In the genomic region with DNA sequence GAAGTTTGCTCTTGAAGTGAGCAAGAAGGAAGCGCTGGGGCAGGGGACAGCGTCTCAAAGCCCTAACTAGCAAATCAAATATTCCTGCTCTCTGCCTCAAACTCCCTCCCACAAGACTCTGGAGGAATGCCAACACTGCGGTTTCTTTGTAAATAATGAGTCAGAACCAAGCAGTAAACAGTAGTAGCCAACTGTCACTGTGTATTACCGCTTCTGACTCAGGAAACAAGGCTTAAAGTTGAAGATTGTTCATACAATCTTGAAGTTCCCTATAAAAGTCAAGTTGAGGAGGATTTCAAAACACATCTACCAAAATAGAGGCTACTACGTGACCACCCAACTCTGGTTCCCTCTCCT, we compare ENCODE assay signal across 8 mouse cellular contexts. TPM values are rescaled to one million over a fixed set of nuclear protein-coding genes. Genes with fewer than 3 reads are reported as not detected.
A peak's percentile ranks its signal among the peaks of the same experiment; 100 is the strongest.
DNase-seq lines count a peak whose midpoint lies in the region; ATAC-seq lines count a peak whose summit lies in the region.

No protein-coding gene starts in this region.

- ATAC-seq in common myeloid progenitor, adult 5-6 weeks (replicated peaks; ENCODE audit: low read depth, poor library complexity, severe bottlenecking): peak; percentile 51
- ATAC-seq in megakaryocyte, adult 5-6 weeks (ENCODE audit: poor library complexity, severe bottlenecking): peak; percentile 59

- DNase-seq in layer of hippocampus, adult 11-12 months (ENCODE audit: low spot score): peak; percentile 64
- no peak for DNase-seq in layer of hippocampus, adult 9-10 months (ENCODE audit: low spot score)
- peak; percentile 88 for DNase-seq in MN1 (ENCODE audit: low spot score)
- peak; percentile 89 for DNase-seq in kidney, postnatal 10 days
- no peak for DNase-seq in cerebellum, adult 9-10 months
- no peak for DNase-seq in gastrocnemius, adult 8-10 months (ENCODE audit: low spot score in 2 of 2)

RNA-seq across cellular contexts. Expression of gene Fkbp1a, which starts 5.7 kb away (rescaled TPM):
- total RNA-seq in common myeloid progenitor, adult 5-6 weeks (2017): 31.1 and 35.6 TPM in 2 replicates
- 102 and 103 TPM in 2 replicates for total RNA-seq in megakaryocyte, adult 5-6 weeks (2015)
- total RNA-seq in megakaryocyte, adult 5-6 weeks (2017): 20.9 and 23.9 TPM in 2 replicates
- total RNA-seq in gastrocnemius, adult 8-10 months (2022): 100 to 1,000 TPM; 185 to 209 (median 194) TPM

RNA-seq across cellular contexts. Expression of gene Sdcbp2, which starts 35.8 kb away (rescaled TPM):
- total RNA-seq in common myeloid progenitor, adult 5-6 weeks (2017): not detected in 2 replicates
- total RNA-seq in megakaryocyte, adult 5-6 weeks (2015): 0.82 TPM in 1 of 2 replicates, not detected in the other
- total RNA-seq in megakaryocyte, adult 5-6 weeks (2017): not detected in 2 replicates
- total RNA-seq in gastrocnemius, adult 8-10 months (2022): 1 to 10 TPM in 2 of 4 experiments, under 1 TPM in 2; 0.17 to 1.1 (median 0.82) TPM

RNA-seq across cellular contexts. Expression of gene Nsfl1c, which starts 42.6 kb away (rescaled TPM):
- 111 and 129 TPM in 2 replicates for total RNA-seq in common myeloid progenitor, adult 5-6 weeks (2017)
- total RNA-seq in megakaryocyte, adult 5-6 weeks (2015): 25.0 and 26.9 TPM in 2 replicates
- total RNA-seq in megakaryocyte, adult 5-6 weeks (2017): 61.6 and 70.7 TPM in 2 replicates
- total RNA-seq in gastrocnemius, adult 8-10 months (2022): 10 to 100 TPM; 72.8 to 83.3 (median 76.7) TPM

Comparison
In these comparisons a context has a peak if more than half of its experiments do, and no peak if none do; other contexts are left out.
1. DNase-seq: peak in layer of hippocampus, adult 11-12 months (single experiment), MN1 (single experiment) and kidney, postnatal 10 days (single experiment); none in layer of hippocampus, adult 9-10 months (single experiment), cerebellum, adult 9-10 months (single experiment) and gastrocnemius, adult 8-10 months (0 of 2).